Mouse (Mus musculus) ES-E14 (cell line): ENCODE measurements around the gene Dock9.

ENCODE experiments used
- HCFC1 ChIP-seq: IDR thresholded peaks from 2 replicates; pipeline ENCODE4 v1.6.1; 2012; ENCODE audit warnings: low read length, inconsistent platforms, borderline replicate concordance; ENCODE audit not compliant: insufficient read depth
- MAFK ChIP-seq: IDR thresholded peaks from 2 replicates; pipeline ENCODE4 v1.6.1; 2014; ENCODE audit warnings: mild to moderate bottlenecking, low read depth, low read length, inconsistent platforms; ENCODE audit not compliant: insufficient read depth
- ZNF384 ChIP-seq: IDR thresholded peaks from 2 replicates; pipeline ENCODE4 v1.6.1; 2012; ENCODE audit warnings: low read depth, low read length, inconsistent platforms

- TF ChIP-seq HCFC1 (no peak), ZNF384 (no peak), MAFK (no peak)
These were observed 101.1 kb downstream of the Dock9 start for GRCm38 (mm10) chr14:121696429-121697118.
